26 mouse cellular contexts compared by ENCODE assay signal in the genomic region with DNA sequence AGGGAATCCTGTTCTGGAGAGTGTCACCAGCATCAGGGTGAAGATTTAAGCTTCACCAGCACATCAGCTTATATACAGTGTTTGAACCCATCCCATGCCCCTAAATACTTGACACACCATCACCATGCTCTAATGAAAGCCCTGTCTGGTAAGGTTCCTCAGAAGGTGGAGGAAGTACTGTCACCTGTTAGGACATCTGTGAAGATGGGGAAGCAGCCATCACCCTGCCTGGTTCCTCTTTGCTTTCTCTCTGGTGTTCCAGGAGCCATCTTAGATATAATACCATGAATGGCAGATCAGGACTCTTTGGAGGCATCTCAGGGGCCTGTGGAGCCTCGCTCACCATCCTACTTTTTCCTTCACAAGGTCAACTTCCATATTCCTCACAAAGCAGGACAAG. TPM values are rescaled to one million over a fixed set of nuclear protein-coding genes. Genes with fewer than 3 reads are reported as not detected.
DNase-seq lines count a peak whose midpoint lies in the region; ATAC-seq lines count a peak whose summit lies in the region.
"Had no signal": no experiment of that assay in that cellular context is flagged by ENCODE, and none has a peak within 500 bp of the region (broad histone marks: within the 10 kb centered on the region; RNA-seq: fewer than 3 reads in every experiment).

No protein-coding gene starts in this region.

- ATAC-seq in granulocyte monocyte progenitor cell, adult 5-6 weeks (replicated peaks; ENCODE audit: poor library complexity, severe bottlenecking), result peak; percentile 17; the same call in 1 of the 2 replicates
- peak; percentile 59; the same call in 1 of the 2 replicates for ATAC-seq in neutrophil, adult 5-6 weeks (ENCODE audit: extremely low read depth, insufficient number of reproducible peaks, low FRiP score, poor library complexity, severe bottlenecking)
- ATAC-seq: CD4-positive, CD25-positive, alpha-beta regulatory T cell, adult 4 months; forebrain, embryonic 15.5 days; Patski had no signal

- DNase-seq in spleen, postnatal 36 days (ENCODE audit: low spot score in 2 of 2), result peak; percentile 4 to 25
- no peak for DNase-seq in spleen, adult 18-20 months
- no peak for DNase-seq in ovary, postnatal 14 days (ENCODE audit: low spot score)
- no peak for DNase-seq in cerebellum, postnatal 4 days (ENCODE audit: low spot score in 2 of 2)
- no peak for DNase-seq in frontal cortex, postnatal 36 days (ENCODE audit: low spot score in 2 of 2)
- DNase-seq: adrenal gland, adult 2 months; adrenal gland, postnatal 14 days; cerebellum, adult 11 months; cerebellum, adult 2 months; cerebellum, adult 9-11 months; cerebellum, postnatal 25 days; embryo, embryonic 11 days; gastrocnemius, postnatal 10 days; gastrocnemius, postnatal 36 days; heart, adult 11 months had no signal

RNA-seq across cellular contexts. Expression of gene Btbd10, which starts 3.5 kb away (rescaled TPM):
- total RNA-seq in granulocyte monocyte progenitor cell, adult 5-6 weeks (2014; fragmentation: Nextera tagmentation), result 16.3 and 28.3 TPM in 2 replicates
- 25.2 and 26.0 TPM in 2 replicates for total RNA-seq in granulocyte monocyte progenitor cell, adult 5-6 weeks (2017)
- 73.9 and 74.3 TPM in 2 replicates for total RNA-seq in neutrophil, adult 5-6 weeks (2017)

RNA-seq across cellular contexts. Expression of gene Pth, which starts 15.7 kb away (rescaled TPM):
- total RNA-seq in granulocyte monocyte progenitor cell, adult 5-6 weeks (2014; fragmentation: Nextera tagmentation), result not detected in 2 replicates
- total RNA-seq in granulocyte monocyte progenitor cell, adult 5-6 weeks (2017), result not detected in 2 replicates
- not detected in 2 replicates for total RNA-seq in neutrophil, adult 5-6 weeks (2017)
- total RNA-seq: adrenal gland, adult 2 months; adrenal gland, postnatal 14 days; adrenal gland, postnatal 4 days; ES-E14; gastrocnemius, adult 18-20 months; gastrocnemius, postnatal 10 days; gastrocnemius, postnatal 36 days; heart, adult 8-10 months; heart, postnatal 25 days; hematopoietic stem cell, adult 5-6 weeks had no signal

Comparison
In these comparisons a context has a peak if more than half of its experiments do, and no peak if none do; other contexts are left out.
1. DNase-seq: peak in spleen, postnatal 36 days (2 of 2); none in spleen, adult 18-20 months (0 of 2), ovary, postnatal 14 days (single experiment), cerebellum, postnatal 4 days (0 of 2) and frontal cortex, postnatal 36 days (0 of 2).